Mouse (Mus musculus) layer of hippocampus, postnatal 36 days (tissue): Measurements from ENCODE around the gene Mup5. TPM values are rescaled to one million over a fixed set of nuclear protein-coding genes. Genes with fewer than 3 reads are reported as not detected.
"Not testable (repeated sequence)": the region's sequence is repeated elsewhere in the genome, so short reads cannot be mapped to it uniquely, and the experiment has no call there.

ENCODE experiments used
- DNase-seq, 2 experiments: peaks; one replicate each; pipeline ENCODE4 v3.0.0; 2022
- total RNA-seq, 2 experiments: library from RNA; stranded (reverse); gene quantifications; 2 replicates each; pipeline ENCODE4 v1.2.3; 2021

Mup5 gene
- not detected for total RNA-seq

- no peak for DNase-seq
Observed at GRCm38 (mm10) chr4:61834952-61835708, at the start of gene Mup5. Gene Mup5 (minus strand): TSS chr4:61835233.

GRCm38 (mm10) chr4:61858160-61858559 lies 23.1 kb upstream of the Mup5 start:
- DNase-seq = no peak

- no peak for DNase-seq
Observed at GRCm38 (mm10) chr4:61855831-61856698, 21.0 kb upstream of the Mup5 start.

- no peak for DNase-seq
Observed at GRCm38 (mm10) chr4:61855344-61855743, 20.3 kb upstream of the Mup5 start.

- no peak for DNase-seq
Observed at GRCm38 (mm10) chr4:61844758-61845455, 9.9 kb upstream of the Mup5 start.

GRCm38 (mm10) chr4:61829211-61829610 lies 5.8 kb downstream of the Mup5 start:
- no peak for DNase-seq

- DNase-seq = no peak
Observed at GRCm38 (mm10) chr4:61823185-61823584, 11.8 kb downstream of the Mup5 start.

GRCm38 (mm10) chr4:61822541-61822940 lies 12.5 kb downstream of the Mup5 start:
- not testable (repeated sequence) for DNase-seq

GRCm38 (mm10) chr4:61815602-61816001 lies 19.4 kb downstream of the Mup5 start:
- DNase-seq = no peak

- DNase-seq = no peak
Observed at GRCm38 (mm10) chr4:61813435-61813834, 21.6 kb downstream of the Mup5 start.

- peak in 1 of 2 experiments; percentile 6 for DNase-seq
Observed at GRCm38 (mm10) chr4:61811193-61811592, 23.8 kb downstream of the Mup5 start.

- not testable (repeated sequence) for DNase-seq
Observed at GRCm38 (mm10) chr4:61808926-61809325, 26.1 kb downstream of the Mup5 start.

- DNase-seq = not testable (repeated sequence)
Observed at GRCm38 (mm10) chr4:61789699-61790098, 45.3 kb downstream of the Mup5 start.

- DNase-seq = not testable (repeated sequence)
Observed at GRCm38 (mm10) chr4:61784231-61784630, 50.8 kb downstream of the Mup5 start.

- not testable (repeated sequence) for DNase-seq
Observed at GRCm38 (mm10) chr4:61782169-61782568, 52.9 kb downstream of the Mup5 start, which contains the start of gene Mup19. Gene Mup19 (minus strand): TSS chr4:61782269.

Other genes starting within 250 kb of the Mup5 start
- not detected for gene Mup17, start 239.4 kb downstream of the Mup5 start, total RNA-seq
- gene Mup18, start 161.1 kb downstream of the Mup5 start, total RNA-seq = not detected
- gene Mup19, start 53.0 kb downstream of the Mup5 start, total RNA-seq = not detected
- not detected for gene Mup20, start 218.9 kb upstream of the Mup5 start, total RNA-seq